Mouse (Mus musculus) MEL (cell line): ENCODE results near the gene Plekhg1. TPM values are rescaled to one million over a fixed set of nuclear protein-coding genes. Genes with fewer than 3 reads are reported as not detected.

ENCODE experiments used
- DNase-seq: peaks from one replicate; pipeline ENCODE4 v3.0.0; 2011; ENCODE audit warnings: low read depth, low spot score
- H3K27ac ChIP-seq: 2 replicates; pipeline ENCODE4 v1.5.1; 2012; ENCODE audit warnings: low read depth, mild to moderate bottlenecking, control low read depth, low read length, moderate library complexity; ENCODE audit not compliant: control insufficient read depth
- H3K27me3 ChIP-seq, 2 experiments: fragments of 150-350 bp in 1 of 2; sonication (generic) in 1 of 2; 2 replicates each; pipeline ENCODE4 v1.6.1; 2012; ENCODE audit warnings: low read length in 2 of 2, mild to moderate bottlenecking in 2 of 2, improper control_type of control experiment in 1 of 2, moderate library complexity in 1 of 2; ENCODE audit not compliant: insufficient read depth in 2 of 2, control insufficient read depth in 1 of 2
- H3K36me3 ChIP-seq, 2 experiments: 2 replicates each; pipeline ENCODE4 v1.6.1; 2012 to 2014; ENCODE audit warnings: low read length in 2 of 2, improper control_type of control experiment in 1 of 2, inconsistent platforms in 1 of 2, mild to moderate bottlenecking in 1 of 2; ENCODE audit not compliant: insufficient read depth in 2 of 2, control insufficient read depth in 1 of 2
- H3K4me1 ChIP-seq, 2 experiments: fragments of 150-350 bp in 1 of 2; sonication (generic) in 1 of 2; 2 replicates each; pipeline ENCODE4 v1.6.1; 2012; ENCODE audit warnings: low read length in 2 of 2, improper control_type of control experiment in 1 of 2, mild to moderate bottlenecking in 1 of 2; ENCODE audit not compliant: insufficient read depth in 2 of 2, control insufficient read depth in 1 of 2
- H3K4me3 ChIP-seq, 2 experiments: fragments of 150-350 bp in 1 of 2; sonication (generic) in 1 of 2; 2 replicates each; pipeline ENCODE4 v1.5.1; 2012; ENCODE audit warnings: low read depth in 2 of 2, low read length in 2 of 2, mild to moderate bottlenecking in 2 of 2, moderate library complexity in 2 of 2, control low read depth in 1 of 2, improper control_type of control experiment in 1 of 2; ENCODE audit not compliant: control insufficient read depth in 1 of 2, insufficient read depth in 1 of 2
- H3K79me2 ChIP-seq: 2 replicates; pipeline ENCODE4 v1.6.1; 2012; ENCODE audit warnings: mild to moderate bottlenecking, low read length, moderate library complexity; ENCODE audit not compliant: control insufficient read depth, poor library complexity, insufficient read depth
- H3K9ac ChIP-seq: 2 replicates; pipeline ENCODE4 v1.6.1; 2012; ENCODE audit warnings: low read depth, mild to moderate bottlenecking, control low read depth, low read length, moderate library complexity; ENCODE audit not compliant: control insufficient read depth, poor library complexity, severe bottlenecking
- H3K9me3 ChIP-seq: fragments of 150-350 bp; sonication (generic); replicated peaks from 2 replicates; pipeline ENCODE4 v1.6.1; 2012; ENCODE audit warnings: mild to moderate bottlenecking, low read length, improper control_type of control experiment, moderate library complexity; ENCODE audit not compliant: insufficient read depth
- BHLHE40 ChIP-seq: IDR thresholded peaks from 2 replicates; pipeline ENCODE4 v1.6.1; 2012; ENCODE audit warnings: low read depth, mild to moderate bottlenecking, inconsistent platforms, low read length, improper control_type of control experiment, borderline replicate concordance
- CHD2 ChIP-seq: IDR thresholded peaks from 2 replicates; pipeline ENCODE4 v1.6.1; 2011; ENCODE audit warnings: low read length, improper control_type of control experiment
- CTCF ChIP-seq, 3 experiments: IDR thresholded peaks in 2 of 3; conservative IDR thresholded peaks in 1 of 3; 2 replicates each; pipeline ENCODE4 v1.5.1; 2011 to 2012; ENCODE audit warnings: low read length in 3 of 3, low read depth in 2 of 3, mild to moderate bottlenecking in 2 of 3, improper control_type of control experiment in 1 of 3, inconsistent platforms in 1 of 3, mixed read lengths in 1 of 3, moderate library complexity in 1 of 3; ENCODE audit not compliant: control insufficient read depth in 1 of 3, insufficient read depth in 1 of 3, poor library complexity in 1 of 3, severe bottlenecking in 1 of 3
- ELF1 ChIP-seq: IDR thresholded peaks from 2 replicates; pipeline ENCODE4 v1.6.1; 2014; ENCODE audit warnings: low read depth, mild to moderate bottlenecking, inconsistent platforms, low read length, improper control_type of control experiment, moderate library complexity
- GABPA ChIP-seq: IDR thresholded peaks from 2 replicates; pipeline ENCODE4 v1.6.1; 2012; ENCODE audit warnings: low read depth, mild to moderate bottlenecking, inconsistent platforms, low read length, improper control_type of control experiment, moderate library complexity
- JUND ChIP-seq: IDR thresholded peaks from 2 replicates; pipeline ENCODE4 v1.6.1; 2011; ENCODE audit warnings: low read depth, mild to moderate bottlenecking, improper control_type of control experiment, low read length
- MAFK ChIP-seq: IDR thresholded peaks from 2 replicates; pipeline ENCODE4 v1.6.1; 2011; ENCODE audit warnings: low read depth, mild to moderate bottlenecking, low read length, improper control_type of control experiment, borderline replicate concordance
- MAX ChIP-seq: IDR thresholded peaks from 2 replicates; pipeline ENCODE4 v1.6.1; 2011; ENCODE audit warnings: low read length, improper control_type of control experiment
- MAZ ChIP-seq: IDR thresholded peaks from 2 replicates; pipeline ENCODE4 v1.6.1; 2012; ENCODE audit warnings: low read depth, mild to moderate bottlenecking, inconsistent platforms, low read length, improper control_type of control experiment
- MEF2A ChIP-seq: IDR thresholded peaks from 2 replicates; pipeline ENCODE4 v1.6.1; 2014; ENCODE audit warnings: low read depth, mild to moderate bottlenecking, inconsistent platforms, low read length, improper control_type of control experiment; ENCODE audit not compliant: poor library complexity, insufficient replicate concordance, severe bottlenecking; ENCODE audit errors: extremely low read depth
- MXI1 ChIP-seq: IDR thresholded peaks from 2 replicates; pipeline ENCODE4 v1.6.1; 2011; ENCODE audit warnings: mild to moderate bottlenecking, low read depth, low read length, improper control_type of control experiment
- MYC ChIP-seq: IDR thresholded peaks from 2 replicates; pipeline ENCODE4 v1.6.1; 2011; ENCODE audit warnings: low read depth, mild to moderate bottlenecking, low read length, improper control_type of control experiment, moderate library complexity
- NRF1 ChIP-seq: IDR thresholded peaks from 2 replicates; pipeline ENCODE4 v1.6.1; 2014; ENCODE audit warnings: low read depth, mild to moderate bottlenecking, inconsistent platforms, low read length, improper control_type of control experiment, moderate library complexity; ENCODE audit not compliant: poor library complexity, insufficient read depth, severe bottlenecking
- POLR2A ChIP-seq, 2 experiments: IDR thresholded peaks; 2 replicates each; pipeline ENCODE4 v1.6.1; 2011 to 2012; ENCODE audit warnings: low read length in 2 of 2, mild to moderate bottlenecking in 2 of 2, control low read depth in 1 of 2, improper control_type of control experiment in 1 of 2, low read depth in 1 of 2, moderate library complexity in 1 of 2; ENCODE audit not compliant: control insufficient read depth in 1 of 2, insufficient read depth in 1 of 2, poor library complexity in 1 of 2
- POLR2AphosphoS5 ChIP-seq: IDR thresholded peaks from 2 replicates; pipeline ENCODE4 v1.6.1; 2012; ENCODE audit warnings: low read depth, borderline replicate concordance, mild to moderate bottlenecking, inconsistent platforms, low read length, moderate library complexity, mixed read lengths
- RAD21 ChIP-seq: IDR thresholded peaks from 2 replicates; pipeline ENCODE4 v1.6.1; 2011; ENCODE audit warnings: mild to moderate bottlenecking, low read depth, low read length, improper control_type of control experiment
- RCOR1 ChIP-seq: IDR thresholded peaks from 2 replicates; pipeline ENCODE4 v1.6.1; 2012; ENCODE audit warnings: low read depth, mild to moderate bottlenecking, inconsistent platforms, low read length, improper control_type of control experiment
- SIN3A ChIP-seq: IDR thresholded peaks from 2 replicates; pipeline ENCODE4 v1.6.1; 2012; ENCODE audit warnings: low read length, improper control_type of control experiment, inconsistent platforms
- SMC3 ChIP-seq: IDR thresholded peaks from 2 replicates; pipeline ENCODE4 v1.6.1; 2011; ENCODE audit warnings: low read depth, low read length, improper control_type of control experiment
- TAL1 ChIP-seq: IDR thresholded peaks from 2 replicates; pipeline ENCODE4 v1.6.1; 2012; ENCODE audit warnings: mild to moderate bottlenecking, inconsistent platforms, low read length, moderate library complexity, mixed read lengths
- TBP ChIP-seq: IDR thresholded peaks from 2 replicates; pipeline ENCODE4 v1.8.0; 2011; ENCODE audit warnings: low read depth, low read length, improper control_type of control experiment
- TCF12 ChIP-seq: IDR thresholded peaks from 2 replicates; pipeline ENCODE4 v1.6.1; 2014; ENCODE audit warnings: low read depth, mild to moderate bottlenecking, inconsistent platforms, low read length, improper control_type of control experiment, moderate library complexity
- USF2 ChIP-seq, 2 experiments: IDR thresholded peaks; 2 replicates each; pipeline ENCODE4 v1.6.1; 2011 to 2012; ENCODE audit warnings: improper control_type of control experiment in 2 of 2, low read length in 2 of 2, borderline replicate concordance in 1 of 2, inconsistent platforms in 1 of 2, low read depth in 1 of 2, mild to moderate bottlenecking in 1 of 2; ENCODE audit not compliant: insufficient read depth in 1 of 2
- ZC3H11A ChIP-seq: IDR thresholded peaks from 2 replicates; pipeline ENCODE4 v1.6.1; 2012; ENCODE audit warnings: low read depth, mild to moderate bottlenecking, inconsistent platforms, low read length, improper control_type of control experiment
- polyA plus RNA-seq, 2 experiments: library from polyadenylated mRNA; stranded (reverse) in 1 of 2; unstranded in 1 of 2; fragments of >175 nt in 1 of 2; fragments of >200 nt in 1 of 2; gene quantifications; 2 replicates each; pipeline versions ENCODE4 v1.2.1 to v1.2.4; 2012; ENCODE audit warnings: low replicate concordance in 2 of 2, low read depth in 1 of 2; ENCODE audit not compliant: insufficient read length in 2 of 2, insufficient read depth in 1 of 2, missing spikeins in 1 of 2
- total RNA-seq: library from RNA; depleted of rRNA; stranded (reverse); fragments of 300-350 nt; gene quantifications from 2 replicates; pipeline ENCODE4 v1.2.3, GENCODE M21; 2012

Gene Plekhg1
- total and polyA plus RNA-seq, 3 experiments = 0.01 TPM; not detected in 2

GRCm38 (mm10) chr10:3993365-3994102 lies 253.4 kb downstream of the Plekhg1 start (continued):
- TF ChIP-seq NRF1 = no peak
- no peak for TF ChIP-seq MAZ
- TF ChIP-seq CTCF (IDR thresholded peaks at IDR 0.05 in 2 of 3, conservative IDR thresholded peaks at IDR 0.05 in 1 of 3; ENCODE audit: control insufficient read depth in 1 of 3, insufficient read depth in 1 of 3, low read depth in 2 of 3, low read length in 3 of 3, poor library complexity in 1 of 3, severe bottlenecking in 1 of 3) = no peak
- 0 out of 2 replicates have a peak, but pooled peaks have one; percentile 60 for TF ChIP-seq TCF12
- TF ChIP-seq MXI1 = peak; percentile 40; the same call in 1 of the 2 replicates
- TF ChIP-seq POLR2A (IDR thresholded peaks at IDR 0.05; ENCODE audit: control insufficient read depth in 1 of 2, insufficient read depth in 1 of 2, low read depth in 1 of 2, low read length in 2 of 2, poor library complexity in 1 of 2) = no peak

GRCm38 (mm10) chr10:3995277-3995676 lies 255.1 kb downstream of the Plekhg1 start:
- peaks cover 2 to 6% of the 10 kb centered on the region in 2 experiments; a peak in 2 of 4 replicates for H3K4me1 ChIP-seq
- no peak overlapping the region for H3K27ac ChIP-seq
- H3K79me2 ChIP-seq = no peaks in the 10 kb centered on the region
- H3K4me3 ChIP-seq = no peak overlapping the region
- no peak for TF ChIP-seq TCF12
- no peak for TF ChIP-seq TAL1
- TF ChIP-seq NRF1 = no peak
- peak; percentile 51 to 66 (median 54) for TF ChIP-seq CTCF (IDR thresholded peaks at IDR 0.05 in 2 of 3, conservative IDR thresholded peaks at IDR 0.05 in 1 of 3; ENCODE audit: control insufficient read depth in 1 of 3, insufficient read depth in 1 of 3, low read depth in 2 of 3, low read length in 3 of 3, poor library complexity in 1 of 3, severe bottlenecking in 1 of 3)
- DNase-seq = peak; percentile 49
- peaks cover 0 to 15% of the 10 kb centered on the region in 2 experiments; a peak in 3 of 4 replicates for H3K36me3 ChIP-seq
- H3K27me3 ChIP-seq = no peaks in the 10 kb centered on the region
- H3K9me3 ChIP-seq = no peaks in the 10 kb centered on the region
- no peak overlapping the region for H3K9ac ChIP-seq

- H3K9ac ChIP-seq = no peak overlapping the region
- peak; percentile 84 for DNase-seq
- TF ChIP-seq SIN3A (no peak), USF2 (IDR thresholded peaks at IDR 0.05; ENCODE audit: borderline replicate concordance in 1 of 2, insufficient read depth in 1 of 2, low read depth in 1 of 2, low read length in 2 of 2) (no peak), GABPA (no peak), TBP (no peak), ELF1 (no peak), MEF2A (no peak), CHD2 (no peak), CTCF (IDR thresholded peaks at IDR 0.05 in 2 of 3, conservative IDR thresholded peaks at IDR 0.05 in 1 of 3; ENCODE audit: control insufficient read depth in 1 of 3, insufficient read depth in 1 of 3, low read depth in 2 of 3, low read length in 3 of 3, poor library complexity in 1 of 3, severe bottlenecking in 1 of 3) (peak; percentile 59 to 79 (median 71); a peak in 5 of 6 replicates), SMC3 (peak; percentile 65), BHLHE40 (no peak), MYC (no peak), RCOR1 (no peak), MAFK (no peak), TCF12 (no peak), POLR2AphosphoS5 (no peak), JUND (no peak), MAX (no peak), MXI1 (no peak), ZC3H11A (peak; percentile 30), RAD21 (peak; percentile 78)
These were observed 256.2 kb downstream of the Plekhg1 start for GRCm38 (mm10) chr10:3996170-3996876.

More at GRCm38 (mm10) chr10:3996170-3996876, 256.2 kb downstream of the Plekhg1 start:
- H3K4me1 ChIP-seq = peaks cover 2 to 6% of the 10 kb centered on the region in 2 experiments; a peak in 2 of 4 replicates
- H3K9me3 ChIP-seq = no peaks in the 10 kb centered on the region
- H3K36me3 ChIP-seq = peaks cover 0 to 13% of the 10 kb centered on the region in 2 experiments; a peak in 3 of 4 replicates
- H3K27me3 ChIP-seq = no peaks in the 10 kb centered on the region
- no peaks in the 10 kb centered on the region for H3K79me2 ChIP-seq
- H3K27ac ChIP-seq = no peak overlapping the region
- H3K4me3 ChIP-seq = no peak overlapping the region
